Mouse (Mus musculus) cortical plate, adult 2 months (tissue): Measurements from ENCODE around the gene Nr1i3.
A peak's percentile ranks its signal among the peaks of the same experiment; 100 is the strongest.

Source experiments
- CTCF ChIP-seq: fragments of 200-500 bp; IDR thresholded peaks from 2 replicates; pipeline ENCODE4 v1.5.1; 2011; ENCODE audit warnings: mild to moderate bottlenecking, control low read depth, low read length; ENCODE audit not compliant: insufficient read depth; ENCODE audit errors: extremely low read depth
- POLR2A ChIP-seq: fragments of 200-500 bp; IDR thresholded peaks from 2 replicates; pipeline ENCODE4 v1.6.1; 2011; ENCODE audit warnings: mild to moderate bottlenecking, low read length, control low read depth; ENCODE audit not compliant: insufficient read depth; ENCODE audit errors: extremely low read depth

DNA sequence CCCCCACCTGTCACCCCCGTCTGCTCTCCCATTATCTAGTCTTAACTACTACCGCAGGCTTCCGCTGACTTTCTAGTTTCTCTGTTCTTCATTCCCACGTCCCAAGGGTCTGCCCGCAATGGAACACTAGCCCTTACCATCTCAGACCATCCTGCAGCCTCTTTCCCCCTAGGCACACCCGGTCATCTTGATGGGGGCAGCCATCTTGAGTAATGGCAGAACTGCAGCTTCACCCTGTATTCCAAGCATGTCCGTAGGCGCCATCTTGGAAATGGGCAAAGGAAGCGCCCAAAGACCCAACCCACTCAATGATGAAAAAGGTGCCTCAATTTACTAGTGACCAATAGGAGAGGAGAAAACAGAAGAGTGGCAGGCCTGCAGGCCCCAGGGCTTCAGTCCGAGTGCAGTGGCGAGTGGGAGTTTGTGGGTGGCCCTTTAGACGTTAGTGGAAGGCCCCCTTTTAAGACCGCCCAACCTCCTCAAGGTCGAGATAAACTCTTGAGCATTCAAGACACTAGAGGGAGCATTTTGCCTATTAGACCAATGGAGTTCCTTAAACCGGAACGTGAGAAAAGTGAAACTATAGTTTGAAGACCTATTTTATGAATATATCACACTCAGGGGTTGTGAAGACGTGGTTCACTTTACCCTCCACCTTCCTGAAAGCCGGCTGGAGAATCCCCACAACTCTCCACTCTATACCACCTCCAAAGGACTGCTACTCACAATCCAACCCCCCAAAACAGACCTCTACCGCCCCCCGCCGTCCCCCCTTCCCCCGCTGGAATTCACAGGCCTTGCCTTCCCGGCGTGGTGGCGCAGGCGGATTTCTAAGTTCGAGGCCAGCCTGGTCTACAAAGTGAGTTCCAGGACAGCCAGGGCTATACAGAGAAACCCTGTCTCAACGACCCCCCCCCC is 8.7 kb downstream of the Nr1i3 start, which contains the start of gene Tomm40l:
- TF ChIP-seq CTCF: peak; percentile 38; the same call in 1 of the 2 replicates
- peak; percentile 74 for TF ChIP-seq POLR2A
